Mouse (Mus musculus): Measurements from ENCODE around the gene Stim2. TPM values are rescaled to one million over a fixed set of nuclear protein-coding genes. Genes with fewer than 3 reads are reported as not detected.

The Stim2 gene
- polyA plus RNA-seq, 1 experiment = 22.9 TPM

DNA sequence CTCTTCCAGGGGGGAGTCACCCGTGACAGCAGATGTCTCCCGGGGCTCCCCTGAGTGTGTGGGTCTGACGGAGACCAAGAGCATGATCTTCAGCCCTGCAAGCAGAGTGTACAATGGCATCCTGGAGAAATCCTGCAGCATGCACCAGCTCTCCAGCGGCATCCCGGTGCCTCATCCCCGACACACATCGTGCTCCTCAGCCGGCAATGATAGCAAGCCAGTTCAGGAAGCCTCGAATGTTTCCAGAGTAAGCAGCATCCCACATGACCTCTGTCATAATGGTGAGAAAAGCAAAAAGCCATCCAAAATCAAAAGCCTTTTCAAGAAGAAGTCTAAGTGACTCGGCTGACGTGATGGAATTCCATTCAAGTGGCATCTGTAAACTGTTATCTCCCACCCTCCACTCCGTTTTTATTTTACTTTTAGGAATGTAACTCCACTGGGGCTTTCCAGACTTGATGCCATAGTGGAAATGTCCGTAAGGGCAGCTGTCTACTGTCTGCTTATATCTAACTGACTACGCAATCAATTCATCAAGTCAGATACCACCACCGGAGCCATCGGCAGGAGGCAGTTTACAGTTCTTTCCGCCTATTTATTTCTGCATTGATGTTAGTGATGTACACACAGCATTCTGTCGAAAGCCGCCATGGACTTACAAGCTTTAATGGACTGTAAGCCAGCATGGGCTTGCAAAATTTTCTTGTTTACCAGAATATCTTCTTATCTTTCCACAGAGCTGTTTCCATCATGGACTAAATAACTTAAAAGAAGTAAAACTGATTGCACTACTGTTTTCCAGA, 120.3 kb downstream of the Stim2 start:
- DNase-seq (ENCODE audit: low read depth) = no peak
- no peak for TF ChIP-seq CTCF (IDR thresholded peaks at IDR 0.05; ENCODE audit: borderline replicate concordance, extremely low read depth, insufficient read depth, insufficient read length)
- TF ChIP-seq POLR2A (IDR thresholded peaks at IDR 0.05; ENCODE audit: borderline replicate concordance, extremely low read depth, insufficient read depth, insufficient read length, poor library complexity, severe bottlenecking) = no peak

DNA sequence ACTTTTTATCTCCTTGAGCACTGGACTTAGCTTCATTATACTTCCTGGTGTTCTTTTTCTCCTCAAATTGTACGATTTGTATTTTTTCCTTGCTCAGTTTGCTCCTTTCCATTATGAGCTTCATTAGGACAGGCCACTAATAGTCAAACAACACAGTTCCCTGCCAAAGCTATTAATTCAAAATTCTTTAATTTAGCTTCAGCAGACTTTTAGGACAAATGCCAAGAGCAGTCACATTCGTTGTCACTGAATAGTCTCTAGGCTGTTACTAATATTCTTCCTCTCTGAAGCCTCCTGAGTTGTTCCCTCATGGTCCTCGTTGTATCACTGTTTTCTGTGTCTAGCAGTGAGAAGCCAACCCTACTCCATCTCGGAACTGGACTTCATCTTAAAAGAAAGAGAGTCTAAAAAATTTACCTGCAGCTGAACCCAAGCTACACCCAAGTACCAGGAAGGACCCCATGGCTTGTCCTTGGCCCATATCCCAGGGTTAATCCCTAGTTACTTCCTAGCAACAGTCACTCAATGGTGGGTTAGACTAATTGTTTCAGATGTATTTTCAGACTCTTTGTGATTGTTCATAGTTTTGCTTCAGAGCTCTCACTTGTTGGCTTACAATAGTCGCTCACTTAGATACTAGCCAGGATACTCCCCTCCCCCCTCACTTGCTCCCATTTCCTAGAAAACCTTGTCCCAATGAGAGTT, 149.9 kb downstream of the Stim2 start:
- peak; percentile 59 for DNase-seq (ENCODE audit: low read depth)
- TF ChIP-seq POLR2A (IDR thresholded peaks at IDR 0.05; ENCODE audit: borderline replicate concordance, extremely low read depth, insufficient read depth, insufficient read length, poor library complexity, severe bottlenecking) = no peak
- no peak for TF ChIP-seq CTCF (IDR thresholded peaks at IDR 0.05; ENCODE audit: borderline replicate concordance, extremely low read depth, insufficient read depth, insufficient read length)

DNA sequence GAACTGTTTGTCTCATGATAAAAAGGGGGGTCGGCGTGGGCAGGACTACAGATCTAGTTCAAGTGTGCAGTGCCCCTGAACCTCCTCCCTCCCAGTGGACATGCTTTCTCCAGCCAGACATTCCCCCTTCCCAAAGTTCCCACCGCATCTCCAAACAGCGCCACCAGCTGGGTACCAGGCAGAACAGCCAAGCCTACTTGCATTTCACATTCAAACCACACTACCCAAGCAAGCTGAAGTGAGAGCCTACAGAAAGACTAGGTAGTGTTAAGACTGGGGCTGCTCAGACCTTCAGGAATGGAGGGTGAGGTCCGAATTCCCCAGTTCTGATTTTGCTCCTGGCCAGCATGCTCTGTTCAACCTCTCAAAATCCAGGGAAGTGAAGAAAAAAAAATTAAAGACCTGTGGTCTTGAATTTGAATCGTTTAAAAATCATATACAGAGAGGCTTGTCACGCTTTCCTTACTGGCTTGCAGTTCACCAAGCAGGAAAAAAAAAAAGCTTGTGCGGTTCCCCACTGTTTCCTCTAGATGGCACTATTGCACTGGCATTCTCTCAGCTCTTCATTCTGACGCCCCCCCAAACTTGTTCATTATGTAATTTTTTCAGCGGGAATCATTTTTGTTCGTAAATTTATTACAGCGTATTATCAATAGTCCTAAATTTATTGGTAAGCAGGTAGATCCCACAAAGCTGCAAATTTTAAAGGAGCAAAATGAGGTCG, 156.4 kb downstream of the Stim2 start:
- TF ChIP-seq CTCF (IDR thresholded peaks at IDR 0.05; ENCODE audit: borderline replicate concordance, extremely low read depth, insufficient read depth, insufficient read length) (peak; percentile 79), POLR2A (IDR thresholded peaks at IDR 0.05; ENCODE audit: borderline replicate concordance, extremely low read depth, insufficient read depth, insufficient read length, poor library complexity, severe bottlenecking) (no peak)
- DNase-seq (ENCODE audit: low read depth) = peak; percentile 88

DNA sequence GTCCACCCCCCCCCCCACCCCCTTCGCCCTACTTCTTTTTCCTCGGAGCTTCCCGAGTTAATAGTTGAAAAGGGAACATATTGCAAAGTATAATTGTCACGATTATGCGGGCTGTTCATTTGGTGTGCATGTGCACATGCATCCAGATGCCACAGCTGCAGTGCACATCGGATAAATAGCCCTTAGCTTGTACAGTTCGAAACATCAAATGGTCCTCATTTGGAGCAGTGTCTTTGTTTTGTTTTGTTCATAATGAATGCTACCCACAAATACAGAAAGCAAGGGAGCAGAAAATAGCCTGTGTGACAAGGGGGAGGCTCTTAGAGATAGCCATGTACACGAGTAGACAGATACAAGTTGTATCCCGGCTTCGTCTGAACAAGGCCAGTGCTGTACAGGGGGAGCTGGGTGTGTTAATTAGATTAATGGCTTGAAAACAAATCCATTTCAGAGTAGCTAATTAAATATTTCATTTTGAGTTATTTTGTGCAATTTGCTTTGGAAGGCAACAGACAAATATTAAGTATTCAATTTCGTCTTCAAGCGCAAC, 157.0 kb downstream of the Stim2 start:
- no peak for TF ChIP-seq POLR2A (IDR thresholded peaks at IDR 0.05; ENCODE audit: borderline replicate concordance, extremely low read depth, insufficient read depth, insufficient read length, poor library complexity, severe bottlenecking)
- no peak for TF ChIP-seq CTCF (IDR thresholded peaks at IDR 0.05; ENCODE audit: borderline replicate concordance, extremely low read depth, insufficient read depth, insufficient read length)
- DNase-seq (ENCODE audit: low read depth) = peak; percentile 77

DNA sequence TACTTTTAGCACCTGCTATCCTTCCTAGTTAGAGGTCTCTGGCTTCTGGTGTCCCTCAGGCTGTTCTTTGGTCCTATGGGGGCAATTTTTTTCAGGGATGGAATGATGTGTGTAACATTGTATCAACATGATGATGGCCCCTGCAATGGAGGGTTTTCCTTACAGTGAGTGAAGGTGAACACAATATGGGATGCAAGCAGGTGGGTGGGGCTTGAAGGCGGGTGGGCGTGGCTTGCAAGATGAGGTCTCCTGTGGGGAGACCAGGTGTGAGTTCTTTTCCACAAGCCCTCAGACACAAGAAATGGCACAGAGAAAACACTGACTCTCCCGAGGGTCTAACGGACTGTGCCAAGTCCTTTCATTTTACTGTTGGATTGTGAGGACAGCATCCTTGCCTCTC, 157.6 kb downstream of the Stim2 start:
- no peak for DNase-seq (ENCODE audit: low read depth)

DNA sequence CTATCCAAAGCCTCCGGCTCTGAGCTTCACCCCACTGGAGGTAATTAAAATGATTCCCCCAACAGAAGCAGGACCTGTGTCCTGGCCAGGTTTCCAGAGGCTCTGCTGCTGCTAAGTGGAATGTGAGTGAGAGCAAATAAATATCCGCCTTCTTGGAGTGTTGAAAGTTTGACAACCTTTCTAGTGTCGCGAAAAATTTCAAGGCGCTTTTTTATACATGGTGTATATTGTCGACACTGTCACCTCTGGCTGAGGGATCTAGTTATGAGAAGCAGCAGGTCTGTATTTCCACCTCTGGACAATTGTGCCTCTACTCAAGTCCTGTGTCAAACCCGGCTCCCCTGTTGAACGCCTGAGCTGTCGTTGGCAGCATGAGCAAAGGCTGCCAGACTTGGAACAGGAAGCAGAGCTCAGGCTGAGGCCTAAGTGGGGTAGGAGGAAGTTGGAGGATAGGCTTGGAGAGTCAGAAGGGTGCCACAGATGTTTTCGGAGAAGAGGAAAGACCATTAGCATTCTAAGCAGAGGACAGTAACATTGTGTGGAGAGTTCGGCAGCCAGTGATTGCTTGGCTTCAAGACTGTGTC, 158.7 kb downstream of the Stim2 start:
- DNase-seq (ENCODE audit: low read depth) = no peak
- no peak for TF ChIP-seq POLR2A (IDR thresholded peaks at IDR 0.05; ENCODE audit: borderline replicate concordance, extremely low read depth, insufficient read depth, insufficient read length, poor library complexity, severe bottlenecking)
- TF ChIP-seq CTCF (IDR thresholded peaks at IDR 0.05; ENCODE audit: borderline replicate concordance, extremely low read depth, insufficient read depth, insufficient read length) = no peak

More for the DNA sequence above, 157.6 kb downstream of the Stim2 start:
- TF ChIP-seq CTCF (IDR thresholded peaks at IDR 0.05; ENCODE audit: borderline replicate concordance, extremely low read depth, insufficient read depth, insufficient read length) (no peak), POLR2A (IDR thresholded peaks at IDR 0.05; ENCODE audit: borderline replicate concordance, extremely low read depth, insufficient read depth, insufficient read length, poor library complexity, severe bottlenecking) (no peak)

DNA sequence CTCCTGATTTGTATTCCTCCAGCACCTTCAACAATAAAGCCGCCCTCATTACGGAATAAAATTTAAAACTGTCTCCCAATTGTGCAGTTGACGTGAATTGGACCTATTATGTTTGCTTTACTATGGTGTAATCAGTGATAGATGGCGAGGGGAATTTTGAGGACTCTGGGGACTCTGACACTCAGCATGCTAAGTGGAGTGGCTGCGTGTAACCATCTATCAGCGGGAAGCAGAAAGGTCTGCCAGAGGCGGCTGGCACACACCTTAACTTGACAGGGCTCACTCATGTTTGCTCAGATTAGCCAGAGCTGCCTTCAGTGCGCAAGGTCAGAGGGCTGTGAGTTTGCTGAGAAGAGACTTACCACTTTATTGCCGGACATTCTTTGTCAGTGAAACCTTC, 159.9 kb downstream of the Stim2 start:
- no peak for TF ChIP-seq CTCF (IDR thresholded peaks at IDR 0.05; ENCODE audit: borderline replicate concordance, extremely low read depth, insufficient read depth, insufficient read length)
- no peak for TF ChIP-seq POLR2A (IDR thresholded peaks at IDR 0.05; ENCODE audit: borderline replicate concordance, extremely low read depth, insufficient read depth, insufficient read length, poor library complexity, severe bottlenecking)
- DNase-seq (ENCODE audit: low read depth) = peak; percentile 78

DNA sequence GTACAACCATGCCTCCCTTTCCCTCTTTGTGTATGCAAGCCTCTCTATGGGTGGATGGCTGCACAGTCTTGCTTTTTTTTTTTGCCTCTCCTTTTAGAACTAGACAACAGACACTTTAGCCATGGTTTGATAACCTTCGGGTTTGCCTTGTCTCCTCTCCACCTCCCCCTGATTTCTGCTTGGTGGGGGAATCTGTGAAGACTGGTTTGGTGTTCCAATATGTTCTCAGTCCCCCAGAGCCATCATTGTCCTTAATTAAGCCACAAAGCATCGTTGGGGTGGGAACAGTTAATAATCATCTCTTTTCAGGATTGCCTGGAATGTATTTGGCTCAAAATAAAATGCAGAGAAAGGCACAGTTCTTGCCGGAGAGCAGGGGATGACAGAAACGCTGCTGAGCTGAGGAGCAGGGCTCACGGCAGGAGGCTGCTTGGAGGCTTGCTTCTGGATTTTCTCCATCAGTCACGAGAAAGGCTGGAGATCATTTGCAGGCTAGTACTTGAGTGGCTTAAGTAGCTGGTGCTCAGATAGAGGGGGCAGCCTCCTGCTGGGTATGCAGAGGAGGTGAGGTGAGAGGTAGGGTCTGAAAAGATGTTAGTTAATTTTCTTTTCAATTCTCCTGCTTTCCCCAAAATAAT, 161.0 kb downstream of the Stim2 start:
- peak; percentile 76 for DNase-seq (ENCODE audit: low read depth)
- TF ChIP-seq CTCF (IDR thresholded peaks at IDR 0.05; ENCODE audit: borderline replicate concordance, extremely low read depth, insufficient read depth, insufficient read length) = no peak
- TF ChIP-seq POLR2A (IDR thresholded peaks at IDR 0.05; ENCODE audit: borderline replicate concordance, extremely low read depth, insufficient read depth, insufficient read length, poor library complexity, severe bottlenecking) = no peak

DNA sequence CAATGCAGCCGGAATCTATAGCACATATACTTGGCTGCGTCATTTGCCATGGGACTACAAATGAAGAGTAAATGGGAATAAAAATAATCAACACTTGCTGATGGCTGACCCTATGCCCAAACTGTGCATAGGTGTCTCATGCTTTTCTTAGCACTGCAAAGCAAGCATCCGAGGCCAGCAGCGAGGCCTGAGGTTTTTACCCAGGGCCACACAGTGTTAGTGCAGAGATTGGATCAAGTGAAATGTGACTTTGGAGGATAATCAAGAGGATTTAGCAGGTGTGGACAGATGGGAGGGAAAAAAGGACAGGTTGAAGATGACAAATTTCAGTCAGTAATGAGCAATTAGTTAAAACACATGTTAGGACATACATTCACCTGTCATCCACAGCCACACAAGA, 162.3 kb downstream of the Stim2 start:
- TF ChIP-seq POLR2A (IDR thresholded peaks at IDR 0.05; ENCODE audit: borderline replicate concordance, extremely low read depth, insufficient read depth, insufficient read length, poor library complexity, severe bottlenecking) = no peak
- no peak for TF ChIP-seq CTCF (IDR thresholded peaks at IDR 0.05; ENCODE audit: borderline replicate concordance, extremely low read depth, insufficient read depth, insufficient read length)
- DNase-seq (ENCODE audit: low read depth) = peak; percentile 20

DNA sequence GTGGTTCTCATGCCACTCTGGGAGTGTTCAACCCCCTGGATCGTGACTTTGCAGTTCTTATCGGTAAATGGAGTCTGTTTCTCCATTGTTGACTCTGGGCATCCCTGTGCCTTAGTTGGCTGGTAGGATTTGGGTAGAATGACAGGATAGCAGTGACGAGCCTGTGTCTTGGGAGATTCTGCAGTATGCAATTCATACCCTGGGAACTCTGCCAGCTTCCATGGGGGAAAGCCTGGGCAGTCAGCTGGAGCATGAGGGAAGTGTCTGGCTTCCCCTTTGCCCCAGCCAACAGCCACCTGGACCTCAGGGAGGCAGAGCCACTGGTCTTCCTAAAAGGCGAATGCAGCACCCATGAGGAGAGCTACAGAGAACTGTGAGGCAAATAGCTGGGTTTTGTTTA, 165.6 kb downstream of the Stim2 start:
- DNase-seq (ENCODE audit: low read depth) = peak; percentile 63
- TF ChIP-seq POLR2A (IDR thresholded peaks at IDR 0.05; ENCODE audit: borderline replicate concordance, extremely low read depth, insufficient read depth, insufficient read length, poor library complexity, severe bottlenecking) (no peak), CTCF (IDR thresholded peaks at IDR 0.05; ENCODE audit: borderline replicate concordance, extremely low read depth, insufficient read depth, insufficient read length) (no peak)

Other genes with a start within 250 kb of the Stim2 start
- 64.1 and 65.6 TPM in 2 replicates for gene Tbc1d19, start 188.9 kb upstream of the Stim2 start, polyA plus RNA-seq (2012; rRNA removed)

Measured in brain, embryonic 14.5 days (tissue).